Mouse (Mus musculus): ENCODE measurements around the gene Ccdc89. TPM values are rescaled to one million over a fixed set of nuclear protein-coding genes. Genes with fewer than 3 reads are reported as not detected.

Gene Ccdc89
- polyA plus RNA-seq, 1 experiment from 2014 or later: 0.85 TPM

- peak overlapping the region; percentile 99 for H3K9ac ChIP-seq
- H3K4me1 ChIP-seq (replicated peaks): no peaks in the 10 kb centered on the region
- H3K27me3 ChIP-seq (replicated peaks): no peaks in the 10 kb centered on the region
- peak; percentile 84 for ATAC-seq
- H3K27ac ChIP-seq: peak overlapping the region; percentile 100
- no peaks in the 10 kb centered on the region for H3K9me3 ChIP-seq
- peak overlapping the region; percentile 96 for H3K4me3 ChIP-seq (replicated peaks)
- WGBS: under 1% methylated on average over 110 of the region's 123 CpGs
- H3K4me2 ChIP-seq (replicated peaks): peak overlapping the region; percentile 65
- no peaks in the 10 kb centered on the region for H3K36me3 ChIP-seq
Measured at GRCm38 (mm10) chr7:90443101-90444091, 17.0 kb downstream of the Ccdc89 start.

GRCm38 (mm10) chr7:90444206-90444605, 17.8 kb downstream of the Ccdc89 start:
- Histone ChIP-seq H3K4me1 (replicated peaks) (no peaks in the 10 kb centered on the region), H3K27me3 (replicated peaks) (no peaks in the 10 kb centered on the region), H3K9me3 (no peaks in the 10 kb centered on the region), H3K9ac (peak overlapping the region; percentile 99), H3K4me2 (replicated peaks) (peak overlapping the region; percentile 65), H3K27ac (no peak overlapping the region), H3K36me3 (no peaks in the 10 kb centered on the region), H3K4me3 (replicated peaks) (peak overlapping the region; percentile 96)
- under 1% methylated on average over 6 of the region's 6 CpGs for WGBS
- no peak for ATAC-seq

- H3K4me1 ChIP-seq (replicated peaks): peaks cover 7% of the 10 kb centered on the region
Measured at GRCm38 (mm10) chr7:90456149-90456844, 29.9 kb downstream of the Ccdc89 start.

GRCm38 (mm10) chr7:90456845-90457468, 30.6 kb downstream of the Ccdc89 start, which contains the start of gene Tmem126a:
Gene Tmem126a, minus strand, starts transcription at chr7:90457229.
- ATAC-seq: peak; percentile 96

More at GRCm38 (mm10) chr7:90456149-90456844, 29.9 kb downstream of the Ccdc89 start:
- no peaks in the 10 kb centered on the region for H3K36me3 ChIP-seq
- H3K4me2 ChIP-seq (replicated peaks): peak overlapping the region; percentile 73
- no peaks in the 10 kb centered on the region for H3K9me3 ChIP-seq
- H3K9ac ChIP-seq: peak overlapping the region; percentile 82
- H3K4me3 ChIP-seq (replicated peaks): peak overlapping the region; percentile 76
- ATAC-seq: no peak
- whole genome bisulfite sequencing: 16% methylated on average over 7 of the region's 7 CpGs
- no peaks in the 10 kb centered on the region for H3K27me3 ChIP-seq (replicated peaks)
- 0 out of 2 replicates have a peak overlapping the region, but pooled peaks have one; percentile 37 for H3K27ac ChIP-seq

GRCm38 (mm10) chr7:90457517-90457916, 31.1 kb downstream of the Ccdc89 start:
- H3K27me3 ChIP-seq (replicated peaks): no peaks in the 10 kb centered on the region
- H3K9me3 ChIP-seq: no peaks in the 10 kb centered on the region
- H3K27ac ChIP-seq: peak overlapping the region; percentile 91
- peak overlapping the region; percentile 76 for H3K4me3 ChIP-seq (replicated peaks)
- H3K4me2 ChIP-seq (replicated peaks): peak overlapping the region; percentile 73
- WGBS: 8% methylated on average over 10 of the region's 10 CpGs
- H3K36me3 ChIP-seq: no peaks in the 10 kb centered on the region
- peak; percentile 61 for ATAC-seq
- peak overlapping the region; percentile 82 for H3K9ac ChIP-seq
- H3K4me1 ChIP-seq (replicated peaks): peaks cover 7% of the 10 kb centered on the region

More at GRCm38 (mm10) chr7:90456845-90457468, 30.6 kb downstream of the Ccdc89 start, which contains the start of gene Tmem126a:
- Histone ChIP-seq H3K36me3 (no peaks in the 10 kb centered on the region), H3K9ac (peak within 1 kb of the TSS; percentile 82), H3K4me1 (replicated peaks) (peaks cover 7% of the 10 kb centered on the region), H3K27ac (peak within 1 kb of the TSS; percentile 91), H3K27me3 (replicated peaks) (no peaks in the 10 kb centered on the region), H3K9me3 (no peaks in the 10 kb centered on the region), H3K4me3 (replicated peaks) (peak within 1 kb of the TSS; percentile 76), H3K4me2 (replicated peaks) (peak within 1 kb of the TSS; percentile 73)
- under 1% methylated on average over 41 of the region's 41 CpGs for WGBS

GRCm38 (mm10) chr7:90460330-90460729, 34.0 kb downstream of the Ccdc89 start:
- ATAC-seq: no peak

GRCm38 (mm10) chr7:90460930-90461329, 34.6 kb downstream of the Ccdc89 start:
- Histone ChIP-seq H3K9me3 (no peaks in the 10 kb centered on the region), H3K4me1 (replicated peaks) (peaks cover 3% of the 10 kb centered on the region), H3K4me3 (replicated peaks) (no peak overlapping the region), H3K4me2 (replicated peaks) (peak overlapping the region; percentile 27), H3K27ac (no peak overlapping the region), H3K27me3 (replicated peaks) (no peaks in the 10 kb centered on the region), H3K36me3 (no peaks in the 10 kb centered on the region), H3K9ac (no peak overlapping the region)
- WGBS: 19% methylated on average over 14 of the region's 14 CpGs
- ATAC-seq: no peak

More at GRCm38 (mm10) chr7:90460330-90460729, 34.0 kb downstream of the Ccdc89 start:
- Histone ChIP-seq H3K9ac (no peak overlapping the region), H3K27ac (no peak overlapping the region), H3K27me3 (replicated peaks) (no peaks in the 10 kb centered on the region), H3K9me3 (no peaks in the 10 kb centered on the region), H3K4me1 (replicated peaks) (peaks cover 7% of the 10 kb centered on the region), H3K4me3 (replicated peaks) (no peak overlapping the region), H3K36me3 (no peaks in the 10 kb centered on the region), H3K4me2 (replicated peaks) (no peak overlapping the region)
- WGBS: 47% methylated on average over 10 of the region's 10 CpGs

GRCm38 (mm10) chr7:90461441-90461840, 35.1 kb downstream of the Ccdc89 start:
- Histone ChIP-seq H3K36me3 (no peaks in the 10 kb centered on the region), H3K4me1 (replicated peaks) (no peaks in the 10 kb centered on the region), H3K9me3 (no peaks in the 10 kb centered on the region), H3K4me2 (replicated peaks) (no peak overlapping the region), H3K27ac (no peak overlapping the region), H3K27me3 (replicated peaks) (no peaks in the 10 kb centered on the region), H3K9ac (no peak overlapping the region), H3K4me3 (replicated peaks) (no peak overlapping the region)
- WGBS: 86% methylated on average over 5 of the region's 5 CpGs
- ATAC-seq: no peak

- Histone ChIP-seq H3K36me3 (no peaks in the 10 kb centered on the region), H3K9ac (no peak overlapping the region), H3K4me3 (replicated peaks) (no peak overlapping the region), H3K4me2 (replicated peaks) (no peak overlapping the region), H3K27me3 (replicated peaks) (no peaks in the 10 kb centered on the region), H3K4me1 (replicated peaks) (no peaks in the 10 kb centered on the region; the same call in 1 of the 2 replicates), H3K27ac (no peak overlapping the region), H3K9me3 (no peaks in the 10 kb centered on the region)
- WGBS: 62% methylated on average over 2 of the region's 2 CpGs
- ATAC-seq: no peak
Measured at GRCm38 (mm10) chr7:90473511-90473910, 47.1 kb downstream of the Ccdc89 start.

GRCm38 (mm10) chr7:90475793-90476312, 49.5 kb downstream of the Ccdc89 start, which contains the start of gene Tmem126b:
Gene Tmem126b, minus strand, starts transcription at chr7:90476001.
- H3K4me1 ChIP-seq (replicated peaks): no peaks in the 10 kb centered on the region; the same call in 1 of the 2 replicates

More at GRCm38 (mm10) chr7:90475793-90476312, 49.5 kb downstream of the Ccdc89 start, which contains the start of gene Tmem126b:
- H3K9me3 ChIP-seq: no peaks in the 10 kb centered on the region
- H3K27me3 ChIP-seq (replicated peaks): no peaks in the 10 kb centered on the region
- WGBS: under 1% methylated on average over 36 of the region's 36 CpGs
- H3K4me3 ChIP-seq (replicated peaks): peak within 1 kb of the TSS; percentile 62
- peak within 1 kb of the TSS; percentile 94 for H3K4me2 ChIP-seq (replicated peaks)
- H3K9ac ChIP-seq: peak within 1 kb of the TSS; percentile 67
- peak within 1 kb of the TSS; percentile 45; the same call in 1 of the 2 replicates for H3K27ac ChIP-seq
- no peaks in the 10 kb centered on the region for H3K36me3 ChIP-seq
- peak; percentile 100 for ATAC-seq
